Mouse (Mus musculus): ENCODE results near the gene Kmt2a.
A peak's percentile ranks its signal among the peaks of the same experiment; 100 is the strongest.

- TF ChIP-seq TAL1 (IDR thresholded peaks at IDR 0.05; ENCODE audit: low read length) (no peak), GATA1 (IDR thresholded peaks at IDR 0.05; ENCODE audit: low read length) (peak; percentile 69)
Measured at GRCm38 (mm10) chr9:44772750-44773651, 108.1 kb downstream of the Kmt2a start.
